Mouse (Mus musculus): ENCODE results near the gene Pitpnb. TPM values are rescaled to one million over a fixed set of nuclear protein-coding genes. Genes with fewer than 3 reads are reported as not detected.

Pitpnb gene
- total RNA-seq (2021), result 10 to 100 TPM; 74.7 to 90.0 TPM
- polyA plus RNA-seq (2012; rRNA removed), result 41.3 and 49.5 TPM in 2 replicates
- long read RNA-seq, partial matches to known transcripts, result 1 of 74 reads
- long read RNA-seq, other reads (novel, unspliced or antisense), result 73 of 74 reads

DNA sequence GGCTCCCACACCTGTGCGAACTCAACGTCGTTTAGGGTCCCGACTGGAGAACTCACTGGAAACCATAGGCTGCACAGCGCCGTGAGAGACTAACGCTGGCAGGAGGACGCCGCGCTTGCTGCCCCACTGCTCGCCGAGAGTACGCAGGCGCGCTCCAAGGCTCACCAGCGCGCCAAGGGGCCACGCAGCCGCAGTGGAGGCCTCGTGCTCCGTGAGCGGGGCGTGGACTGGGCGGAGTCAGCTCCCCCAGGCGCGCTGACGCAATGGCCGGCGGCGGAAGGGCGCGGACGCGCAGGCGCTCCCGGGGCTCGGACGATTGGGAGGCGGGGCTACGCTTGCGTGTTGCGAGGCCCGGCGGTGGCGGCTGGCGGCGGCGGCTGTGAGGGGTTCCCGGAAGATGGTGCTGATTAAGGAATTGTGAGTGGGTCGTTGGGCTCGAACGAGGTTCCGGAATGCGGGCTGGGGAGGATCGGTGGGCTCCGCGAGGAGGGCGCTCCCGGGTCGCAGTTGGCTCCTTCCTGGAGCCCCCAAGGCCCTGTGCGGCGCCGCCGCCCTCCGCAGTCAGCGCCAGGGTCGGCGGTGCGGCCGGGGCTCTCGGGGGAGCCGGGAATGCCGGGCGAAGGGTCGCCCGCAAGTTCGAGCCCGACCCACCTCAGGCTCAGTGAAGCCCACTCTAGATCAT, at the start of gene Pitpnb:
Gene Pitpnb, plus strand, starts transcription at position 347 of the 682 bp plus-strand sequence.
- DNase-seq, result peak; percentile 99

DNA sequence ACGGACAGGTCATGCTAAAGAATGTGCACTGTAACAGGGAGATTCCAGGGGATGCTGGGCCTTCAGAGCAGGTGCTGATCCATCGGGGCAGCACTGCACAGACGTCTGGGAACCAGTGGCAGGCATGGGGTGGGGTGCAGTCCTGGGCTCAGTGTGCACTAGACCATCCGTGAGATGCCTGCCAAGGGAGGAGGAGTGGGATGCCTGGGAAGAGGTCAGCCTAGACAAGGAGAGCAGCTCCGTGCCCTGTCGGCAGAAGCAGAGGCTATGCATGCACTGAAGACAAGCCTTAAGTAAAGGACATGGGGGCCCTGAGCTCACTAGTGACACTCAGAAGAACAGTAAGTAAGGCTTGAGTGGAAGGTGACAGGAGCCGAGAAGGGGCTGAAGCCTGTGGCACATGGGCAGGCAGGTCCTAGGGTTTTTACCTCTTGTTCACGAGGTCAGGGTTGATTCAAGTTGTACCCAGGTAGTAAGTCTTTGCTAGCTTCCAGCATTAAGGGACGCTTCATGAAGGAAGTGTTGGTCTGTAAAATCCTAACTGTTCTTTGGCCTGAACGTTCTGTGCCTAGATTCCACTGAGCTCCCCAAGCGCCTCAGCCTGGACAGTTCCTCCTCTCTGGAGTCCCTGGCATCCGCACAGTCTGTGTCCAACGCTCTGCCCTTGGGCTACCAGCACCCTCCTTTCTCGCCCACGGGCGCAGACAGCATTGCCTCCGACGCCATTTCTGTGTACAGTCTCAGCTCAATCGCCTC, 46.0 kb upstream of the Pitpnb start:
- no peak for DNase-seq

GRCm38 (mm10) chr5:111287571-111287970, 43.0 kb upstream of the Pitpnb start:
- DNase-seq, result no peak

- no peak for DNase-seq
These were observed 42.1 kb upstream of the Pitpnb start for GRCm38 (mm10) chr5:111288486-111288885.

GRCm38 (mm10) chr5:111290071-111290470, 40.5 kb upstream of the Pitpnb start:
- DNase-seq, result no peak

- DNase-seq, result no peak
These were observed 38.9 kb upstream of the Pitpnb start for GRCm38 (mm10) chr5:111291639-111292038.

- no peak for DNase-seq
These were observed 32.8 kb upstream of the Pitpnb start for GRCm38 (mm10) chr5:111297801-111298200.

DNA sequence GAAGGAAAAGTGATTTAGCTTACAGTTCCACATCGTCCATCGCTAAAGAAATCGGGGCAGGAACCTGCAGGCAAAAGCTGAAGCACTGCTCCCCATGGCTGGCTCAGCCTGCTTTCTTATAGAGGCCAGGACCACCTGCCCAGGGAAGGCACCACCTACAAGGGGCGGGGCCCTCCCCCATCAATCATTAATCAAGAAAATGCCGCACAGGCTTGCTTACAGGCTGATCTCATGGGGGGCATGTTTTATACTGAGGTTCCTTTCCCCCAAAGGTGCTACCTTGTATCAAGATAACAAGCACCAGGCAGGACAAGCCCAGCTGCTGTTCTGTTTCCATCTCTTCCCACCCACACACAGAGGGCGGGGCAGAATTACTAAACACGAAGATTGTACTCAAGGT, 31.9 kb upstream of the Pitpnb start:
- DNase-seq, result no peak

DNA sequence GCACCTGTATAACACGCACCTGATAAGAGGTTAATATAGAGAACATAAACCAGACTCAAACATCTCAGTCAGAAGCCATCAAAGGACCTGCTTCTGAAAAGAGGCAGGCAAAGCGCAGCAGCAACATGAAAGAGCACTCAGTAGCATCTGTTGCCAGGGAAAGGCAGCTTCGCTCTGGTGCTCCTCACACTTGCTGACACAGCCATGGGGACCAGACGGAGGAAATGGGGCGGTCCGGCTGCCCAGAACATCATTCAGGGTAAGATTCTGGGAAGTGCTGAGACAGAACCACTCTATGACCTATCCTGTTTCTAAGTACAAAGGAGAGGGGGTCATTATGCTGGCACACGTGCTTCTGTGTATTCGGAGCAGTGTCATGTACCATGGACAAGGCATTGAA, 29.8 kb upstream of the Pitpnb start:
- no peak for DNase-seq

DNA sequence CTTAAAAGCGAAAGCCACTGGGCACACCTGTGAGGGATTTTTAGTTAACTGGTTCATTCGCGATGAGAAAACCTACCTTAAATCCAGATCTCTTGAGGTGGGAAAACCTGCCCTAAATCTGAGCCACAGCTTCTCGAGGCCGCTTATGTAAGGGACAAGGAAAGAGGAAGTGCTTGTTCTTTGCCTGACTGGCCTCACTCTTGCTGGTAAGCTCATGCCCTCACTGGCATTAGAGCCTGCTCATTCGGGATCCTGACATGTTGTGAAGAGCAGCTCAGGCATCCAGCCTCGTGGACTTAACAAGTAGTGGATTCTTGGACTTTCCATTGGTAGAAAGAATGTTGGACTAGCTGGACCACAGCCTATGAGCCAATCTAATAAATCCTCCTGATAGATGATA, 28.8 kb upstream of the Pitpnb start:
- no peak for DNase-seq

GRCm38 (mm10) chr5:111304730-111305129, 25.8 kb upstream of the Pitpnb start:
- no peak for DNase-seq

GRCm38 (mm10) chr5:111310185-111310584, 20.4 kb upstream of the Pitpnb start:
- DNase-seq, result no peak

GRCm38 (mm10) chr5:111313833-111314232, 16.7 kb upstream of the Pitpnb start:
- no peak for DNase-seq

DNA sequence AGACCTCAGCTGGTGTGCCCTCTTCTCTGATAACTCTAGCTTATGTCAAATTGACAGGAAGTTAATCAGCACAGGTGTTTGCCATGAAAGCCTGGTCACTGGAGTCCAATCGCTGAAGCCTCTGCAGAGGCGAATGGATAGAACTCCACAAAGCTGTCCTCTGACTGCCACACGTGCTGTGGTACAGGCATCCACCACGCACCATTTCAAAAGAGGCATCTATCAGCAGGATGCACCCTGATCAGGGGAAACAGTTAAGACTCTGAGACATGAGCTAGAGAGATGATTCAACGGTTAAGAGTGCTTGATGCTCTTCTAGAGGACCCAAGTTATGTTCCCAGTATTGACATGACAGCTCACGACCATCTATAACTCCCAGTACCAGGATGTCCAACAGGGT, 15.5 kb upstream of the Pitpnb start:
- DNase-seq, result no peak

DNA sequence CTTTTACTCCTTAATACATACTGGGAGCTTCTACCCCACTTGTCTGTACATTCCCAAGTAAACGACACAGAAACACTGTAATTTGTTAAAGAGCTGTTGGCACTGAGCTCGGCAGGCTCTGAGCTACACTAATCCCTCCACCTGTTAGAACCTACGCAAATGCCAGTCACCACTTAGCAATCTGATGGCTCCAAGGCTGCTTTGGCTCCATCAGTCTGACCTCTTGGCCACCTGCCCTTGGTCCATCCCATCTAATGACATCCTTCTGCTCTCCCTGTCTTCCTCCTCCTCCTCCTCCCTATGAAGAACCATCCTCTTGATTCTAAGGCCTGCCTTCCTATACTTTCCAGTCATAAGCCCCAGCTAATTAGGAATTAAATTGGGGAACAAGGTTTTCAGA, 13.0 kb upstream of the Pitpnb start:
- DNase-seq, result no peak

DNA sequence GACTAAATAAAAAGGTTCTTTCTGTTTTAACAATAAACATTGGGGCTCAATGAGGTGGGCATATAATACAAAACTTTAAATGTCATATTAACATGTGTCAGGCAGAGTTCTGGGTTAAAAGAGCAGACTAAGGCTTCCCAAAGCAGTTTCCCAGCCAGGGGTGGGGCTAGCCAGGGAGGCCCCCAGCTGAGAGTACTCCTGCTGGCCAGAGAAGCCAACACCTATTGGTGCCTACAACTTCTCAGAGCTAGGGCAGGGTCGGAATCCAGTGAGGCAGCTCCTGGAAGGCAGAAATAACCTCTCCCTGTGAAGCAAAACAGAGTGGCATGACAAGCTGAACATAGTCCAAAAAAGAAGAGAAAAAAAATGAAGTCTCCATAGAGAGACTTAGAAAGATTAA, 11.6 kb upstream of the Pitpnb start:
- DNase-seq, result no peak

- DNase-seq, result no peak
These were observed 4.8 kb upstream of the Pitpnb start for GRCm38 (mm10) chr5:111325813-111326212.

DNA sequence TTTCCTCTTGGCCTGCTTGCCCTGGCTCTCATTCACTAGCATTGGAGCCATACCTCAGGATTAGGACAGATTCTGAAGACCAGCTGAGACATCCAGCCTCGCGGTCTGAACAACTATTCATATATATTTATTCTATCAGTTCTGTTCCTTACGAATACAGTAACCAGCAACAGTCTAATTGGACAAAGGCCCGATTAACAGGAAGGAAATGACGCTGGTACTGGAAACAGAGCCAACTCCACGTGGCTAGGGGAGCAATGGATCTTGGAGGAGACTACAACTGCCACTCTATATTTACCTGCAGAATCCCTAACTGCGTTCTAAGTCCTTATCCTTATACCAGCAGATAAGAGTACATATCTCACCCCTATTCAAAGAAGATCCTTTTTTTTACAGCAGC, 3.1 kb upstream of the Pitpnb start:
- DNase-seq, result no peak

GRCm38 (mm10) chr5:111329782-111330416, 664 bp upstream of the Pitpnb start:
- no peak for DNase-seq

- no peak for DNase-seq
These were observed 504 bp downstream of the Pitpnb start for GRCm38 (mm10) chr5:111331099-111331435.

GRCm38 (mm10) chr5:111335939-111336691, 5.6 kb downstream of the Pitpnb start:
- peak; percentile 7 for DNase-seq

DNA sequence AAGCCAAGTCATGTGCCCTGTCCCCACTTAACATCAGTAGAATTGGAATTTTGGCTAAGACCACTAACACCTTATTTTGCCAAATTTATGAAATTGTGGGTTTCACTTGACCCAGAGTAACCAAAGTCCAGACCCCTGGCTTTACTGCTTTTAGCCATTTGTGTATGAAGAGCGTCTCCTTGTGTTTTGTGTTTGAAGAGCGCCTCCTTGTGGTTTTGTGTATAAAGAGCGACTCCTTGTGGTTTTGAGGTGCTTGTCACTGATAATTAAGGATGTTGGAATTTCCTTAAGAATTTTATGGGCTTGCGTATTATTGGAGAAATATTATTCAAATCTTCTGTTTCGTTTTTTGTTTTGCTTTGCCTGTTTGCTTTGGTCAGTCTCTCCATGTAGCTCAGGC, 11.0 kb downstream of the Pitpnb start:
- no peak for DNase-seq
